Mouse (Mus musculus): ENCODE measurements around the gene Fsd2. TPM values are rescaled to one million over a fixed set of nuclear protein-coding genes. Genes with fewer than 3 reads are reported as not detected.
A peak's percentile ranks its signal among the peaks of the same experiment; 100 is the strongest.

Gene Fsd2
- total and polyA plus RNA-seq, 3 experiments, result 0.05 TPM; not detected in 2

DNA sequence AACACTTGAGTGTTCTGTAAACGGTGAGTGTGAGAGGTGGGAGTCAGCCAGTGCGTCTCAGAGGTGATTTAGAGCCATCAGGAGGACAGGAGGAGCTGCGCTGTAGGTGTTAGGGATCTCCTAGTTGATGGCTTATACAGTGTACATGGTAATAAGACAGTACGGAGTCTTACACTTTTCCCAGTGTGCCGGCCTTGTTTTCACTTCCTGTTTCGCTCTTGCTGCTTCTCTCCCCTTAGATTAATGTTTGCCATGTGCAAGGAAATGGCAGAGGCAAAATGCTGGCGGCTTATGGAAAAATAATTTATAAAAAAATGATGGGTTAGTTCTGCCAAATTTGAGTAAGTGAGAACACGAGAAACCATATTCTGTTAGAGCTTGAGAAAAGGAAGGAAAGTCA lies 37.8 kb downstream of the Fsd2 start:
- TF ChIP-seq GATA2 (IDR thresholded peaks at IDR 0.05; ENCODE audit: borderline replicate concordance, low read depth, low read length) (no peak), GATA1 (IDR thresholded peaks at IDR 0.05; ENCODE audit: borderline replicate concordance, low read length) (no peak), TAL1 (conservative IDR thresholded peaks at IDR 0.05; ENCODE audit: low read depth, low read length) (no peak)
- H3K4me1 ChIP-seq (ENCODE audit: insufficient read depth, low read depth, low read length), result peaks cover 5% of the 10 kb centered on the region; the same call in 1 of the 2 replicates
- ATAC-seq (ENCODE audit: extremely low read depth, insufficient number of reproducible peaks, low FRiP score, poor library complexity, severe bottlenecking), result no peak
- no peaks in the 10 kb centered on the region for H3K27me3 ChIP-seq (ENCODE audit: insufficient read depth, low read length)
- no peaks in the 10 kb centered on the region for H3K9me3 ChIP-seq (replicated peaks)
- H3K4me3 ChIP-seq (ENCODE audit: low read depth, low read length), result no peak overlapping the region
- H3K36me3 ChIP-seq (replicated peaks), result peaks cover 59% of the 10 kb centered on the region
- DNase-seq (ENCODE audit: low spot score), result no peak

DNA sequence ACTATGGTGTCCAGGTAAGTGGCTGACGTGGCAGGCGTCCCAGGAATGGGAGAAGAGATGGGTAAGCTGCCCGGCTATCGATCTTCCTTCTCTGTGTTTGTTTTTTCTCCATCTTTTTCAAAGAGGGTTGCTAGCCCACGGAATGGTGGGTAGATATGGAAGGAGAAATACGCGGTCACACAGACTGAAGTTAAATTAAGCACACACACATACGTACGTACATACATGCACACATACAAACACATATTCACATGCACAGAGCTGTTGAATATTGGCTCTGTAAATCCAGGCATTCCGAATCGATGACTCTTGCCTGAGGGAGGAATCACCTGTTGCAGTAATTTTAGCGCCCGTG lies 43.1 kb downstream of the Fsd2 start:
- peaks cover 3% of the 10 kb centered on the region; the same call in 1 of the 2 replicates for H3K27me3 ChIP-seq (ENCODE audit: insufficient read depth, low read length)
- TF ChIP-seq POLR2AphosphoS5 (IDR thresholded peaks at IDR 0.05; ENCODE audit: insufficient replicate concordance, low read depth, low read length) (no peak), CTCF (IDR thresholded peaks at IDR 0.05; ENCODE audit: low read depth, low read length) (no peak), GATA1 (IDR thresholded peaks at IDR 0.05; ENCODE audit: borderline replicate concordance, low read length) (no peak), TAL1 (conservative IDR thresholded peaks at IDR 0.05; ENCODE audit: low read depth, low read length) (no peak), GATA2 (IDR thresholded peaks at IDR 0.05; ENCODE audit: borderline replicate concordance, low read depth, low read length) (no peak)
- H3K4me1 ChIP-seq (ENCODE audit: insufficient read depth, low read depth, low read length), result peaks cover 8% of the 10 kb centered on the region
- no peaks in the 10 kb centered on the region for H3K9me3 ChIP-seq (replicated peaks)
- ATAC-seq (ENCODE audit: extremely low read depth, insufficient number of reproducible peaks, low FRiP score, poor library complexity, severe bottlenecking), result no peak
- peaks cover 14% of the 10 kb centered on the region for H3K36me3 ChIP-seq (replicated peaks)
- DNase-seq (ENCODE audit: low spot score), result peak; percentile 4
- H3K4me3 ChIP-seq (ENCODE audit: low read depth, low read length), result peak overlapping the region; percentile 73

DNA sequence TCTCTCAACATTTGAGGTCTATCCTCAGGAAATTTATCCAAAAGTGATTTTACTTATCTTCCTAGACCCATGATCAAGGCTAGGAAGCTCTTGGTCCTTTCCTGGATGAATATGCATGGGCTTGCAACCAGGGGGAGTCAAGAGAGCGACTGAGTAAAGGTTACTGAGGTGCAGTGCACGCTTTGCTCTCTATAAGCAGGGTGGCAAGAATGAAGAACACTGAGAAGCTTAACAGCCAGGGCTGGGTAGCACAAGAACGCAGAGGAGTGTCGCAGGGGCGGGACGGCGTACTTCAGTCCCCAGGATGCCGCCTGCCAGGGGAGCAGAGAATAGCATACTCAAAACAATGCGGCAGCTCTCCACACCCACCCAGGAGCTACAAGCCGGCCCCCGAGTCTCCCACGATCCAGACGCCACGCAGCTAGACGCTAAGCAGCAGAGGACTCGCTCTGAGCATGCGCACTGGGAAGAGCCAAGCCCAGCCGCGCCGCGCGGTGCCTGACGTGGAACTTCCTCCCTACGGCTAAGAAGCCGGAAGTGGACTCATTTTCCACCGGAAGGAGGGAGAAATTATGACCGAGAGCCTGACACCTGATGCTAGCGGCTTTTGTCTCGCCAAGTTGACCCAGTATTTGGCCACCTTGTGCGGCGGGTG lies 43.6 kb downstream of the Fsd2 start:
- Histone ChIP-seq H3K4me1 (ENCODE audit: insufficient read depth, low read depth, low read length) (peaks cover 8% of the 10 kb centered on the region), H3K36me3 (replicated peaks) (peaks cover 11% of the 10 kb centered on the region), H3K4me3 (ENCODE audit: low read depth, low read length) (peak overlapping the region; percentile 73), H3K9me3 (replicated peaks) (no peaks in the 10 kb centered on the region), H3K27me3 (ENCODE audit: insufficient read depth, low read length) (peaks cover 3% of the 10 kb centered on the region; the same call in 1 of the 2 replicates)
- ATAC-seq (ENCODE audit: extremely low read depth, insufficient number of reproducible peaks, low FRiP score, poor library complexity, severe bottlenecking), result peak; percentile 84
- TF ChIP-seq TAL1 (conservative IDR thresholded peaks at IDR 0.05; ENCODE audit: low read depth, low read length) (no peak), POLR2AphosphoS5 (IDR thresholded peaks at IDR 0.05; ENCODE audit: insufficient replicate concordance, low read depth, low read length) (no peak), CTCF (IDR thresholded peaks at IDR 0.05; ENCODE audit: low read depth, low read length) (no peak), GATA1 (IDR thresholded peaks at IDR 0.05; ENCODE audit: borderline replicate concordance, low read length) (no peak), GATA2 (IDR thresholded peaks at IDR 0.05; ENCODE audit: borderline replicate concordance, low read depth, low read length) (no peak)
- peak; percentile 48 for DNase-seq (ENCODE audit: low spot score)

DNA sequence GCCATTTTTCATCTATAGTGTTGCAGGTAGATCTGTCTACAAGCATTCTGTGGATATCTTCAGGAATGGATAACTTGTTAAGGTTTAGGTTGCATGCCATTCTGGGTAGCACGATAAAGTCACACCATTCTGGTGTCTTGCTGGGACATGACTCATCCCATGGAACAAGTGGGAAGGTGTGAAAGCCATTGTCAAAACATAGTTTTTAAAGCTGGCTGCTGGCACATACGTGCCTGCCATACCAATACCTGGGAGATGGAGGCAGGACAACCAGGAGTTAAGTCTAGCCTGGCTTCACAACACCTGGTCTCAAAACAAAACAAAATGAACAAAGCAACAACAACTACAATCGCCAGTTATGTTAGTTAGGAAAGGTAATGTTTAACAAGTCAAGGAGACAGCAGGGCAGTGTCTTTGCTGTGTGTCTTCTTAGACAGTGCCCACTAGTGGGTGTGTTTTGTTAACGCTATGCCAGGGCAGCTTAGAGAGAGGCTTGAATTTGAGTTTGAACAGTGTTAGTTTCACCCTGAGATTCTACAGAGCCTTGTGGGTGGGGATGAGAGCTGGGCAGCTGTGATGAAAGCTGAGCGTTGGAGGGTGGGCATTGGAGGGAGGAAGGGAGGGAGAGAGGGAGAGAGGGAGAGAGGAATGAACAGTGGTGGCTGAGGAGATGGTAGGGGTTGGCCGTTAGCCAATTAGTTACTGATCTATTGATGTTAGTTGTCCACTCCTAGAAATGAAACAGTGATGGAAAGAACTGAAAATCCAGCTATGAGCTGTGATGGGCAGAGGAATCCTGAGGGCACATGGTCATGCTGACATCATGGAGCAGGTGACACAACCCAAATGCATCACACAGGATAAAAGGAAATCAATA lies 50.4 kb downstream of the Fsd2 start:
- Histone ChIP-seq H3K4me3 (ENCODE audit: low read depth, low read length) (no peak overlapping the region), H3K4me1 (ENCODE audit: insufficient read depth, low read depth, low read length) (no peaks in the 10 kb centered on the region), H3K27me3 (ENCODE audit: insufficient read depth, low read length) (peaks cover 19% of the 10 kb centered on the region), H3K36me3 (replicated peaks) (no peaks in the 10 kb centered on the region), H3K9me3 (replicated peaks) (no peaks in the 10 kb centered on the region)
- DNase-seq (ENCODE audit: low spot score) (no peak), ATAC-seq (ENCODE audit: extremely low read depth, insufficient number of reproducible peaks, low FRiP score, poor library complexity, severe bottlenecking) (no peak)
- no peak for TF ChIP-seq CTCF (IDR thresholded peaks at IDR 0.05; ENCODE audit: low read depth, low read length)

DNA sequence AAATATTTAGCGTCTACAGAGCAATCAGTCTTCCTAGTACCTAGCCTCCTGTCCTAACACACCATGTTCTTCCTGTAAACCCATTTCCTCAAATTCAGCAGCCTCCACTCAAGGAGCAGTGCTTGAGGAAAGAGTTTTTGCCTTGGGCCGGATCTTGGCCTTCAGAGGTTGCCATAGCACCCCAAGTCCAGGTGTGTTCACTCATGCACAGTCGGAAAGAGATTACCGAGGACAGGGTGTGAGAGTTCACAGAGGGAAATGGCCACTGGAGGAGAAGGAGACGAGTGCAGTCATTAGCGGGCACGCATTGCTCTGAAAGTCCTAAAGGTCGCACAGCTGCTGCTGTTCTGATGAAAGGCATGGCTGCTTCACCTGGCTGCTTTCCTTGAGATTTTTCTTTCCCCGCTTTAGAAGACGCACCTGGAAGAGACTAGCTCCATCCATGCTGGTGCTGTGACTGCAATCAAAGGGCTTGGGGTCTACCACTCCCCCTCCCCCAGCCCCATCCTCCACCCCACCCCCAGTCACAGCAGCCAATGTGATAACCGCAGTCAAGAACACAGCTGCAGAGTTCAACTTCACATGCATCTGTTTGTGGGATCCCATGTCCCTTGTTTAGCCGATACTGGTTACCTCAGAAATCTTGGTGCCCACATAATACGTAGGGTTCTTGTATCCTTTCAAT lies 51.7 kb downstream of the Fsd2 start:
- TF ChIP-seq TAL1 (conservative IDR thresholded peaks at IDR 0.05; ENCODE audit: low read depth, low read length), result no peak
- TF ChIP-seq GATA1 (IDR thresholded peaks at IDR 0.05; ENCODE audit: borderline replicate concordance, low read length), result no peak
- no peak for TF ChIP-seq POLR2AphosphoS5 (IDR thresholded peaks at IDR 0.05; ENCODE audit: insufficient replicate concordance, low read depth, low read length)
- TF ChIP-seq GATA2 (IDR thresholded peaks at IDR 0.05; ENCODE audit: borderline replicate concordance, low read depth, low read length), result no peak
- TF ChIP-seq CTCF (IDR thresholded peaks at IDR 0.05; ENCODE audit: low read depth, low read length), result no peak
- H3K27me3 ChIP-seq (ENCODE audit: insufficient read depth, low read length), result peaks cover 21% of the 10 kb centered on the region
- no peaks in the 10 kb centered on the region for H3K36me3 ChIP-seq (replicated peaks)
- H3K4me3 ChIP-seq (ENCODE audit: low read depth, low read length), result no peak overlapping the region
- no peak for ATAC-seq (ENCODE audit: extremely low read depth, insufficient number of reproducible peaks, low FRiP score, poor library complexity, severe bottlenecking)
- DNase-seq (ENCODE audit: low spot score), result no peak
- no peaks in the 10 kb centered on the region for H3K9me3 ChIP-seq (replicated peaks)
- H3K4me1 ChIP-seq (ENCODE audit: insufficient read depth, low read depth, low read length), result no peaks in the 10 kb centered on the region

DNA sequence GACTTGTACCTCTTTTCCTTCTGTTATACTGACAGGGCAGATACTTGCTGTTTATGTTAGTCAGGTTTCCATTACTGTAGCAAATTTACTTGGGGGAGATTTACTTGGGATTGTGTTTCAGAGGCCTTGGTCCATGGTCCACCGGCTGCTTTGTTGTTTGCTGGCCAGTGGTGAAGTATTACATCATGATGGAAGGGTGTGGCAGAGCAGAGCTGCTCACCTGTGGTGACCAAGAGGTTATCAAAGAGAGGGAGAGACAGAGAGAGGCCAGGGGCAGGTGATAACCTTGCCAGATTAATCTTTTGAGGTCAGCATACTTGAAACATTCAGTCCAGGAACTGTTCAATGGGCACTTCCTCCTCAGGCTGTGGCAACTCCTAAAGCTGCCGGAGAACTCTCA lies 65.7 kb downstream of the Fsd2 start:
- no peak for DNase-seq (ENCODE audit: low spot score)
- H3K4me3 ChIP-seq (ENCODE audit: low read depth, low read length), result no peak overlapping the region
- H3K36me3 ChIP-seq (replicated peaks), result no peaks in the 10 kb centered on the region
- TF ChIP-seq GATA1 (IDR thresholded peaks at IDR 0.05; ENCODE audit: borderline replicate concordance, low read length) (no peak), GATA2 (IDR thresholded peaks at IDR 0.05; ENCODE audit: borderline replicate concordance, low read depth, low read length) (no peak), TAL1 (conservative IDR thresholded peaks at IDR 0.05; ENCODE audit: low read depth, low read length) (no peak), POLR2AphosphoS5 (IDR thresholded peaks at IDR 0.05; ENCODE audit: insufficient replicate concordance, low read depth, low read length) (no peak), CTCF (IDR thresholded peaks at IDR 0.05; ENCODE audit: low read depth, low read length) (no peak)
- peaks cover 11% of the 10 kb centered on the region; the same call in 1 of the 2 replicates for H3K27me3 ChIP-seq (ENCODE audit: insufficient read depth, low read length)
- no peak for ATAC-seq (ENCODE audit: extremely low read depth, insufficient number of reproducible peaks, low FRiP score, poor library complexity, severe bottlenecking)
- peaks cover 27% of the 10 kb centered on the region for H3K4me1 ChIP-seq (ENCODE audit: insufficient read depth, low read depth, low read length)
- no peaks in the 10 kb centered on the region for H3K9me3 ChIP-seq (replicated peaks)

All from G1E (cell line).